Mouse (Mus musculus) neural tube, embryonic 13.5 days (tissue): Measurements from ENCODE around the gene Leng9. TPM values are rescaled to one million over a fixed set of nuclear protein-coding genes. Genes with fewer than 3 reads are reported as not detected.

Experiments used
- ATAC-seq: fragments of 200-750 bp; cut with Nextera tagmentation; 2 replicates; pipeline ENCODE4 v1.8.0; 2017; ENCODE audit warnings: low read depth, mild to moderate bottlenecking, moderate TSS enrichment, moderate library complexity
- H3K27ac ChIP-seq: fragments of 300-500 bp; sonication (generic); replicated peaks from 2 replicates; pipeline ENCODE4 v1.5.1; 2015; ENCODE audit warnings: moderate library complexity, mild to moderate bottlenecking, inconsistent platforms
- H3K27me3 ChIP-seq: fragments of 300-500 bp; sonication (generic); 2 replicates; pipeline ENCODE4 v1.6.1; 2015; ENCODE audit warnings: mild to moderate bottlenecking, inconsistent platforms
- H3K36me3 ChIP-seq: fragments of 300-500 bp; sonication (generic); 2 replicates; pipeline ENCODE4 v1.6.1; 2015; ENCODE audit warnings: mild to moderate bottlenecking, inconsistent platforms
- H3K4me1 ChIP-seq: fragments of 300-500 bp; sonication (generic); replicated peaks from 2 replicates; pipeline ENCODE4 v1.6.1; 2015; ENCODE audit warnings: inconsistent platforms
- H3K4me2 ChIP-seq: fragments of 300-500 bp; sonication (generic); 2 replicates; pipeline ENCODE4 v1.6.1; 2015; ENCODE audit warnings: inconsistent platforms, mild to moderate bottlenecking, moderate library complexity
- H3K4me3 ChIP-seq: fragments of 300-500 bp; sonication (generic); 2 replicates; pipeline ENCODE4 v1.5.1; 2015; ENCODE audit warnings: mild to moderate bottlenecking, inconsistent platforms
- H3K9ac ChIP-seq: fragments of 300-500 bp; sonication (generic); 2 replicates; pipeline ENCODE4 v1.6.1; 2015; ENCODE audit warnings: moderate library complexity, mild to moderate bottlenecking, inconsistent platforms
- H3K9me3 ChIP-seq: fragments of 300-500 bp; sonication (generic); 2 replicates; pipeline ENCODE4 v1.6.1; 2016; ENCODE audit warnings: inconsistent platforms
- WGBS: fragments of 180-500 bp; shearing (Covaris S2); methylation state at CpG from one replicate; pipeline ENCODE4 v1.1.7; 2015; 5-methylcytosine and 5-hydroxymethylcytosine counted together
- polyA plus RNA-seq: library from polyadenylated mRNA; unstranded; fragments of >200 nt; fragmentation: Nextera tagmentation; extraction: Ambion mirVana; gene quantifications from 2 replicates; pipeline ENCODE4 v1.2.1, GENCODE M21; 2015

Gene Leng9
- polyA plus RNA-seq, 1 experiment from 2014 or later, result 4.6 TPM

DNA sequence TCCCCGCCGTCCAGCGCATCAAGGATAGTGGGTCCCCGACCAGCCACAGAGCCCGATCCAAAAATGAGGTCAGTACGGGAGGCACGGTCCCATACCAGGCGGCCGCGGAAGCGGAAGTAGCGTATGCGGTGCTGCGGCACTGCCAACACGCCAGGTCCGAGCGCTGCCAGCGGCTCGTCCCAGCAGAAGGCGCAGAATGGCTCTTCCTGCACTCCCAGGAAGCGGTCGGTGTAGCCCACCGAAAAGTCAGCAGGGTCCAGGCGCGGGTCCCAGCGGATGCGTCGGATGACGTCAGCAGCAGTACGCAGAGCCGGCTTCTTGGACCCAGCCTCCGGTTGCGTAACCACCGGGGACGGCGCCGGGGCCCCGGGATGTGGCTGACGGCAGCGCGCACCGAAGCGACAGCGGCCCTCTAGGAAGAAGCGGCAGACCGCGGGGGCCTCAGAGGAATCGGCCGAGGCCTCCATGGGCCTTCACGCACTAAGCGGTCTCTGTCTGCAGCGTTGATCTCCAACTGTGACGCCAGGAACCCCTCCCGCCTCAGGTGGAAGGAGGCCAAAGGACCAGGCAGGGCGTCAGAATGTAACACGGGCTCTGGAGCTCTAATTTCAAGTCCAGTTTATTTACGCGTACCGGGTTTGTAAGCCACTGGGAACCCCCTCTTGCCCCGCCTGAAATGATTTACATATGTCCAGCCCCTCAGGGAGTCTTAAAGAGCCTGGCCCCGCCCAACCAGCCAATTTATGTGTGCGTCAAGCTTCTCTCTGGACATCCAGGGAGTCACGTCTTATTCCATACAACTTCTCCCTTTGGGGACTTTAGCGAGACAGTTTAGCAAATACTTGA is 742 bp downstream of the Leng9 start:
- H3K27me3 ChIP-seq, result peaks cover 42% of the 10 kb centered on the region
- peaks cover 40% of the 10 kb centered on the region for H3K36me3 ChIP-seq
- peaks cover 35% of the 10 kb centered on the region for H3K4me1 ChIP-seq
- H3K27ac ChIP-seq, result peak overlapping the region; percentile 88
- peak overlapping the region; percentile 73 for H3K4me2 ChIP-seq
- peak overlapping the region; percentile 55 for H3K4me3 ChIP-seq
- peak; percentile 77 for ATAC-seq
- peak overlapping the region; percentile 76 for H3K9ac ChIP-seq
- no peaks in the 10 kb centered on the region for H3K9me3 ChIP-seq
- under 1% methylated on average over 64 of the region's 64 CpGs for WGBS

DNA sequence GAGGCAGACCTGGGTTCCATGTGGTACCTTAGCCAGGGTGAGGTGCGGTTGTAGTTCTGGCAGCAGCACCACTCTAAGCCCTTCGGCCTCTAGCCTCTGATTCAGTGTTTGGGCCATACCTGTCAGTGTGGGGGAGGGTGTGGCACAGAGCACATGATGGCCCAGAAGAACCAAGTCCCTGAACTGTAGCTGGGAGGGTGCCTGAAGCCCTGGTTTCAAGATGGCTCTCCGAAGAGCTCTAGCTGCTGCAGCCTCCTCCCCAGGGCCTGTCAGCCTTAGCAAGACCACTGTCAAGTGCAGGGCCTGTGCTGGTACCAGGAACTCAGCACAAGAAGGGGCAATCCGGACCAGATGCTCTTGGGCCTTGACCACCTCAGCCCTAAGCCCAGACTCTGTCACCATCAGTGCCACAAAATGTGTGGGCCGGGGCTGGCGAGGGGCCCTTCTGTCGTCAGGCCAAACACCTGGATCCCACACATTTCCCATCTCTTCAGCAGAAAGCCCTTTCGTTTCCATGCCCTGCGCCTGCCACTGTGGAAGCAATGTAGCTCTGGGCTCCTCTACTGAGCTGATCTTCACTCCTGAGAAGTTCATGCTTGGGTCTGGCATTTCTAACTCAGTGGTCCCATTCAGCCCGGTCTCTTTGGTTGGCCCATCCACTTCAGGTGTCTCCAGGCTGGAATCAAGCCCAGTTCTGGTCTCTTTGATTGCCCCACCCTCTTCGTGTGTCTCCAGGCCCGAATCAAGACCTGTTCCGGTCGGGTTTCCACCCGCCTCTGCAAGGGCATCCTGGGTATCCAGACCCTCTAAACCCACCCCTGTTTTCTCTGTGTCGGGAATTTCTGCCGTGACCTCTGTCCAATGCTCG is 1.6 kb downstream of the Leng9 start:
- ATAC-seq, result peak; percentile 21
- H3K9me3 ChIP-seq, result no peaks in the 10 kb centered on the region
- peak overlapping the region; percentile 55 for H3K4me3 ChIP-seq
- H3K4me1 ChIP-seq, result peaks cover 35% of the 10 kb centered on the region
- peak overlapping the region; percentile 88 for H3K27ac ChIP-seq
- 28% methylated on average over 18 of the region's 18 CpGs for WGBS
- peak overlapping the region; percentile 73 for H3K4me2 ChIP-seq
- peaks cover 34% of the 10 kb centered on the region for H3K27me3 ChIP-seq
- peak overlapping the region; percentile 76 for H3K9ac ChIP-seq
- H3K36me3 ChIP-seq, result peaks cover 48% of the 10 kb centered on the region

- WGBS, result 83% methylated on average over 4 of the region's 4 CpGs
- H3K4me2 ChIP-seq, result peak overlapping the region; percentile 73
Observed at GRCm38 (mm10) chr7:4147836-4148235, 2.3 kb downstream of the Leng9 start.

GRCm38 (mm10) chr7:4147371-4147770 is 2.8 kb downstream of the Leng9 start:
- no peak overlapping the region for H3K4me2 ChIP-seq
- WGBS, result 90% methylated on average over 14 of the region's 20 CpGs

More at GRCm38 (mm10) chr7:4147836-4148235, 2.3 kb downstream of the Leng9 start:
- H3K27ac ChIP-seq, result no peak overlapping the region
- peak overlapping the region; percentile 76 for H3K9ac ChIP-seq
- peaks cover 35% of the 10 kb centered on the region for H3K4me1 ChIP-seq
- H3K36me3 ChIP-seq, result peaks cover 56% of the 10 kb centered on the region
- no peak for ATAC-seq
- no peaks in the 10 kb centered on the region for H3K9me3 ChIP-seq
- peaks cover 27% of the 10 kb centered on the region for H3K27me3 ChIP-seq
- H3K4me3 ChIP-seq, result peak overlapping the region; percentile 55; the same call in 1 of the 2 replicates

GRCm38 (mm10) chr7:4146241-4147180 is 3.7 kb downstream of the Leng9 start:
- no peaks in the 10 kb centered on the region for H3K9me3 ChIP-seq
- ATAC-seq, result no peak
- peaks cover 15% of the 10 kb centered on the region for H3K27me3 ChIP-seq
- no peak overlapping the region for H3K27ac ChIP-seq
- H3K4me1 ChIP-seq, result peaks cover 33% of the 10 kb centered on the region
- H3K4me2 ChIP-seq, result no peak overlapping the region
- peaks cover 69% of the 10 kb centered on the region for H3K36me3 ChIP-seq
- H3K9ac ChIP-seq, result no peak overlapping the region
- no peak overlapping the region for H3K4me3 ChIP-seq
- WGBS, result 94% methylated on average over 20 of the region's 23 CpGs

More at GRCm38 (mm10) chr7:4147371-4147770, 2.8 kb downstream of the Leng9 start:
- no peak for ATAC-seq
- peaks cover 60% of the 10 kb centered on the region for H3K36me3 ChIP-seq
- H3K9ac ChIP-seq, result no peak overlapping the region
- H3K27me3 ChIP-seq, result peaks cover 23% of the 10 kb centered on the region
- no peak overlapping the region for H3K27ac ChIP-seq
- H3K4me1 ChIP-seq, result peaks cover 35% of the 10 kb centered on the region
- H3K4me3 ChIP-seq, result no peak overlapping the region
- no peaks in the 10 kb centered on the region for H3K9me3 ChIP-seq

- H3K4me2 ChIP-seq, result no peak overlapping the region
- H3K4me1 ChIP-seq, result peaks cover 24% of the 10 kb centered on the region
- H3K27ac ChIP-seq, result no peak overlapping the region
- WGBS, result 74% methylated on average over 6 of the region's 6 CpGs
- peaks cover 7% of the 10 kb centered on the region for H3K27me3 ChIP-seq
- H3K4me3 ChIP-seq, result no peak overlapping the region
- no peak for ATAC-seq
- no peak overlapping the region for H3K9ac ChIP-seq
- H3K36me3 ChIP-seq, result peaks cover 77% of the 10 kb centered on the region
- no peaks in the 10 kb centered on the region for H3K9me3 ChIP-seq
Observed at GRCm38 (mm10) chr7:4145552-4146190, 4.5 kb downstream of the Leng9 start.

DNA sequence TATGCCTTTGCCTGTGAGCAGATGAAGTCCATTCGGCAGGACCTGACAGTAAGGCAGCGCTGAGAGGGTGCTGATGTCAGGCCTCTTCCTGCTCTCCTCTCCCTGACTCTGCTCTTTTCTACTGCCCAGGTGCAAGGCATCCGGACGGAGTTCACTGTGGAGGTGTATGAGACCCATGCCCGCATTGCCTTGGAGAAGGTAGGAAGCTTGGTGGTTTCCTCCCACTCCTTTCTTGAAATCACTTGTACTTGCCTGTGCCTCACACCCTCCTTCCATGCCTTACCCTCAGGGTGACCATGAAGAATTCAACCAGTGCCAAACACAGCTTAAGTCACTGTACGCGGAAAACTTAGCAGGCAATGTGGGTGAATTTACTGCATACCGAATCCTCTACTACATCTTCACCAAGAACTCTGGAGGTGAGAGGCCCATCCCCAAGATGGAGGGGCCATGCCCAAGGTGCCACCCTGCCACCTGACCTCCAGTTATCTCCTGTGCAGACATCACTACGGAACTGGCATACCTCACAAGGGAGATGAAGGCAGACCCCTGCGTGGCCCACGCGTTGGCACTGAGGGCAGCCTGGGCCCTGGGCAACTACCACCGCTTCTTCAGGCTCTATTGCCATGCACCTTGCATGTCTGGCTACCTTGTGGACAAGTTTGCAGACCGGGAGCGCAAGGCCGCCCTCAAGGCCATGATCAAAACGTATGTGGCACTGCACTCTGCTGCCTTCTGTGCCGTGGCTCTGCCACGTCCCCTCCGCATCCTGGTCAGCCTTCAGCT is 5.2 kb downstream of the Leng9 start:
- ATAC-seq, result no peak

DNA sequence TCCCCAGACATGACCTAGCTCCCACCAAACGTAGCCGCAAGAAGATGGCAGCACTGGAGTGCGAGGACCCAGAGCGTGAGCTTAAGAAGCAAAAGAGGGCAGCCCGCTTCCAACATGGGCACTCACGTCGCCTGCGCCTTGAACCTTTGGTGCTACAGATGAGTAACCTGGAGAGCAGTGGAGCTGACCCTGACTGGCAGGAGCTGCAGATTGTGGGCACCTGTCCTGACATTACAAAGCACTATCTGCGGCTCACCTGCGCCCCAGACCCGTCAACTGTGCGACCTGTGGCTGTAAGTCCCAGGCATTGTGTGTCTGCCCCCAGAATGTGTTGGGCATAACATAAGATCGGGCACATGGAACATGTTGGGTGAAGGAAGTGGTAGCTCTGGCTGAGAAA is 6.1 kb downstream of the Leng9 start:
- H3K27ac ChIP-seq, result no peak overlapping the region
- no peaks in the 10 kb centered on the region for H3K27me3 ChIP-seq
- peaks cover 94% of the 10 kb centered on the region for H3K36me3 ChIP-seq
- no peak overlapping the region for H3K4me2 ChIP-seq
- 98% methylated on average over 13 of the region's 13 CpGs for WGBS
- no peak overlapping the region for H3K4me3 ChIP-seq
- no peak for ATAC-seq
- H3K9me3 ChIP-seq, result no peaks in the 10 kb centered on the region
- H3K9ac ChIP-seq, result no peak overlapping the region
- peaks cover 14% of the 10 kb centered on the region for H3K4me1 ChIP-seq

More for the DNA sequence above, 5.2 kb downstream of the Leng9 start:
- H3K9me3 ChIP-seq, result no peaks in the 10 kb centered on the region
- H3K4me2 ChIP-seq, result no peak overlapping the region
- H3K36me3 ChIP-seq, result peaks cover 84% of the 10 kb centered on the region
- H3K27ac ChIP-seq, result no peak overlapping the region
- H3K4me3 ChIP-seq, result no peak overlapping the region
- WGBS, result 96% methylated on average over 20 of the region's 20 CpGs
- peaks cover 17% of the 10 kb centered on the region for H3K4me1 ChIP-seq
- no peak overlapping the region for H3K9ac ChIP-seq
- H3K27me3 ChIP-seq, result no peaks in the 10 kb centered on the region

DNA sequence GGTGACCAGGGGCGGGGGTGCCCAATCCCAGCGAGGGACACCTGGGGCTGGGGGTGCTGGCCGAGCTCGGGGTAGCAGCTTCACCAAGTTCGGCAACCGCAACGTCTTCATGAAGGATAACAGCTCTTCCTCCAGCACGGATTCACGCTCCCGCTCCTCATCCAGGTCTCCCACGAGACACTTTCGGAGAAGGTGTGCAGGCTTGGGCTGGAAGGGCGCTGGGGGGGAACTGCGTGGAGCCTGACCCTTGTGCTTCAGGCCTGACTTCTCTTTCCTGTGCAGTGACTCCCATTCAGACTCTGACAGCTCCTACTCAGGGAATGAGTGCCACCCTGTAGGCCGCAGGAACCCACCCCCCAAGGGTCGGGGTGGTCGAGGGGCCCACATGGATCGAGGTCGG is 6.7 kb downstream of the Leng9 start:
- no peak overlapping the region for H3K27ac ChIP-seq
- H3K4me1 ChIP-seq, result peaks cover 14% of the 10 kb centered on the region
- no peak overlapping the region for H3K4me3 ChIP-seq
- H3K36me3 ChIP-seq, result peaks cover 99% of the 10 kb centered on the region
- no peak for ATAC-seq
- no peaks in the 10 kb centered on the region for H3K27me3 ChIP-seq
- no peaks in the 10 kb centered on the region for H3K9me3 ChIP-seq
- no peak overlapping the region for H3K4me2 ChIP-seq
- no peak overlapping the region for H3K9ac ChIP-seq
- 97% methylated on average over 19 of the region's 19 CpGs for WGBS

GRCm38 (mm10) chr7:4142796-4143445 is 7.3 kb downstream of the Leng9 start:
- no peaks in the 10 kb centered on the region for H3K27me3 ChIP-seq
- 94% methylated on average over 10 of the region's 10 CpGs for WGBS
- H3K4me1 ChIP-seq, result peaks cover 14% of the 10 kb centered on the region
- H3K4me3 ChIP-seq, result no peak overlapping the region
- H3K4me2 ChIP-seq, result no peak overlapping the region
- no peak overlapping the region for H3K9ac ChIP-seq
- no peaks in the 10 kb centered on the region for H3K9me3 ChIP-seq
- H3K36me3 ChIP-seq, result peaks cover 95% of the 10 kb centered on the region
- no peak for ATAC-seq
- no peak overlapping the region for H3K27ac ChIP-seq
